Mouse (Mus musculus): ENCODE measurements around the gene Cfap298. TPM values are rescaled to one million over a fixed set of nuclear protein-coding genes. Genes with fewer than 3 reads are reported as not detected.

Cfap298 gene
- polyA plus RNA-seq, 1 experiment from 2014 or later: 63.4 TPM

DNA sequence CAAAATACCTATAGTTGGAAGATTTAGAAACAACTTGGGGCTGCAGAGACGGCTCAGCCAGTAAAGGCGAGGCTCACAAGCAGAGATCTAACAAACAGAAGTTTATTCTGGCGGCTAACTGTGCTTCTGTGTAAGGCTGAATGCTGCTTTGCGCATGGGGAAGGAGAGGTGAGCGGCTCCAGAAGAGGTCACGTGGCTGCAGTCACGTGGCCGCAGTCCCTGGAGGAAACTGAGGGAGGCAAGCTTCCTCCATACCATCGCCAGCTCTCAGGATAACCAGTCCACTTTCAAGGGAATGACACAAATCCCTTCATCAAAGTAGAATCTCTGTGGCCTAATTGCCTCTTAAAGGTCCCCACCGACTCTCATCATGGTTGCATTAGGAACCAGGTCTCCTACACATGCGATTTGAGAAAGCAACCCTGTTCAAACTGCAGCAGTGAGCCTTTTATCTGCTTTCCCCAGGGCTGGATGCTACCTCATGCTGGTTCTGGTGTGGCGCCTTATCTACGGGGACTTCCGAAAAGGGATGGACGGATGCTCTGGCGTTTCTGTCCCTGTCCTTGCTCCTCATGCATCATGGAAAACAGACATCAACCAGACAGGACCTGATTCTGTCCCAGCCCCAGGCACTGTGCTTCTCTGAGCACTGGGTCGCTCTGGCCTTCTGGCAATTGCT lies 23.9 kb downstream of the Cfap298 start:
- Histone ChIP-seq H3K36me3 (no peaks in the 10 kb centered on the region), H3K9ac (no peak overlapping the region), H3K27me3 (no peaks in the 10 kb centered on the region), H3K4me2 (replicated peaks) (no peak overlapping the region), H3K4me3 (replicated peaks) (no peak overlapping the region), H3K27ac (replicated peaks) (no peak overlapping the region), H3K9me3 (replicated peaks) (no peaks in the 10 kb centered on the region), H3K4me1 (no peaks in the 10 kb centered on the region)
- 73% methylated on average over 17 of the region's 17 CpGs for WGBS
- ATAC-seq (ENCODE audit: insufficient number of reproducible peaks, low FRiP score, low TSS enrichment, low read depth): no peak

DNA sequence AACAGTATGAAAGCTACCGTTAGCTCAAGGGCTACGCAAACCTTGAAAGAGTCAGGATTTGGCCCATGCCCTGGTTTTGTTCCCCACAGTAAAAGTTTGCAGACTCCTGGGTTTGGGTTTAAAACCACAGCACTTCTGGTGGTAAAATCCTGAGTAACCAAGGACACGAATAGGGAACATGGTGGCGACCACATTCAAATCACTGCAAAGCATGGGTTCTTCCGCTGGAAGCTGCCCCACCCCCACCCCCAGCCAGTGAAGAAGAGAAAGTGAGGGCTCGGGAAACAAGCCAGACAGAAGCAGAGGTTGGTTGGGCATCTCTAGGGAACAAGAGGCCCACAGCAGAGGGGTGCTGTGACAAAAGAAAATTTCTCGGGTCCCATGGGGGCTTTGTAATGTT lies 27.7 kb downstream of the Cfap298 start:
- H3K36me3 ChIP-seq: no peaks in the 10 kb centered on the region
- H3K9ac ChIP-seq: no peak overlapping the region
- 0 out of 2 replicates have a peak, but pooled peaks cover 3% of the 10 kb centered on the region for H3K4me1 ChIP-seq
- 62% methylated on average over 7 of the region's 7 CpGs for WGBS
- 0 out of 2 replicates have a peak, but pooled peaks cover 2% of the 10 kb centered on the region for H3K27me3 ChIP-seq
- no peak for ATAC-seq (ENCODE audit: insufficient number of reproducible peaks, low FRiP score, low TSS enrichment, low read depth)
- no peak overlapping the region for H3K4me2 ChIP-seq (replicated peaks)
- H3K4me3 ChIP-seq (replicated peaks): no peak overlapping the region
- no peaks in the 10 kb centered on the region for H3K9me3 ChIP-seq (replicated peaks)
- H3K27ac ChIP-seq (replicated peaks): no peak overlapping the region

DNA sequence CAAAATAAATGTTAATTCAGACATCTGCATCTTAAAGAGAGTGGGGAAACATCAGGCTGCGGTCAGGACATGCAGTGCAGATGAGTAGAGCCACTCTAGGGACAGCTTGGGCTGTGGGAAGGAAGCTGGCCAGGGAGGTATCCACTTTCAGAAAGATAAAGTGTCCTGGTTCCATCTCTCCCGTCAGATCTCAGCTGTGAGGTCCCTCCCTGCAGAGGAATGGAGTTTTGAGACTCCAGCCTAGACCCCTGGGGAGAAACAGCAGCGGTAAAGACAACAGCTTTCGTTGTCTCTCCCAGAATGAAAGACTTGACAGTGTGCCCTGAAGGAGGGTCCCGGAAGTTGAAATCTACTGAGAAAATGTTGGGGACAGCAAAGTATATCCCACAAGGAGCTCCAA lies 31.6 kb downstream of the Cfap298 start:
- H3K36me3 ChIP-seq: no peaks in the 10 kb centered on the region
- 20% methylated on average over 5 of the region's 5 CpGs for WGBS
- H3K9me3 ChIP-seq (replicated peaks): no peaks in the 10 kb centered on the region
- no peak overlapping the region for H3K9ac ChIP-seq
- no peak overlapping the region for H3K27ac ChIP-seq (replicated peaks)
- peaks cover 3% of the 10 kb centered on the region; the same call in 1 of the 2 replicates for H3K4me1 ChIP-seq
- no peak overlapping the region for H3K4me2 ChIP-seq (replicated peaks)
- no peak overlapping the region for H3K4me3 ChIP-seq (replicated peaks)
- ATAC-seq (ENCODE audit: insufficient number of reproducible peaks, low FRiP score, low TSS enrichment, low read depth): no peak
- H3K27me3 ChIP-seq: 0 out of 2 replicates have a peak, but pooled peaks cover 2% of the 10 kb centered on the region

DNA sequence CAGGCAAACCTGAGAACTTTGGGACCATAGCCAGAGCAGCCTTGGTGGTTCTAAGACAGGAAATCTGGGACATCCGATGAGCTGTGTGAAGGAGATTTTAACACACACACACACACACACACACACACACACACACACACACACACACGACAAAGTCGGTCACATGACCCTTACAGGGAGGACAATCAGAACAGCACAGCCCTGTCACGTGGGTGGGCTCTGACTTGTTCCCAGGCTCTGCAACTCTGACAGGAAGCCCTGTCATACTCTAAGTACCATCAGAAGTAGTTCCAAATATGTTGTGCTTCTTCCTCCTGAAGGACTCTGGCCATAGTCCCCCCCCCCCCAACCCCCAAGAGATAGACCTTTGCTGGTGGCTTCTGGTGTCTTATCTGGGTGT lies 33.5 kb downstream of the Cfap298 start:
- no peak overlapping the region for H3K4me3 ChIP-seq (replicated peaks)
- peaks cover 3% of the 10 kb centered on the region; the same call in 1 of the 2 replicates for H3K4me1 ChIP-seq
- no peak for ATAC-seq (ENCODE audit: insufficient number of reproducible peaks, low FRiP score, low TSS enrichment, low read depth)
- no peak overlapping the region for H3K9ac ChIP-seq
- H3K9me3 ChIP-seq (replicated peaks): no peaks in the 10 kb centered on the region
- 0 out of 2 replicates have a peak, but pooled peaks cover 2% of the 10 kb centered on the region for H3K27me3 ChIP-seq
- no peak overlapping the region; the same call in 1 of the 2 replicates for H3K27ac ChIP-seq (replicated peaks)
- 69% methylated on average over 4 of the region's 4 CpGs for WGBS
- no peak overlapping the region for H3K4me2 ChIP-seq (replicated peaks)
- H3K36me3 ChIP-seq: no peaks in the 10 kb centered on the region

DNA sequence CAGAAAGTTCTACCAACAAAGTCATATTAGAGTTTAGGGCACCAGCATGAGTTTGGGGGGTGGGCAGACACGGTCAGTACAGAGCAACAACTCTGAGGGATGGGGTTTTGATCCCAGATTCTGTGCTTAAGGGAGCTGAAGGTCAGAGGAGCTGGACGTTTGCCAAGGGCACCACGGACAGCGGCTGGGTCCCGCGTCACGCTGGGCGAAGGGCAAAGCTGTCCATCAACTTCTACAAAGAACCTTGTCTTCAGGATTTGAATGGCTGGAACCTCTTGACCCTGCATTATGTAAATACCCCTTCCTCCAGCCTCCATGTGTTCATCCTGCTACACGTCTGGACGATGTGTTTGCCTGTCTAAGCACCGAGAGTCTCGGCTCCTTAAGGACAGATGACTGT lies 35.4 kb downstream of the Cfap298 start:
- ATAC-seq (ENCODE audit: insufficient number of reproducible peaks, low FRiP score, low TSS enrichment, low read depth): no peak
- Histone ChIP-seq H3K4me3 (replicated peaks) (no peak overlapping the region), H3K4me1 (peaks cover 3% of the 10 kb centered on the region; the same call in 1 of the 2 replicates), H3K36me3 (no peaks in the 10 kb centered on the region), H3K9me3 (replicated peaks) (no peaks in the 10 kb centered on the region), H3K27me3 (0 out of 2 replicates have a peak, but pooled peaks cover 2% of the 10 kb centered on the region), H3K4me2 (replicated peaks) (no peak overlapping the region), H3K9ac (no peak overlapping the region), H3K27ac (replicated peaks) (no peak overlapping the region)
- WGBS: 62% methylated on average over 12 of the region's 12 CpGs

DNA sequence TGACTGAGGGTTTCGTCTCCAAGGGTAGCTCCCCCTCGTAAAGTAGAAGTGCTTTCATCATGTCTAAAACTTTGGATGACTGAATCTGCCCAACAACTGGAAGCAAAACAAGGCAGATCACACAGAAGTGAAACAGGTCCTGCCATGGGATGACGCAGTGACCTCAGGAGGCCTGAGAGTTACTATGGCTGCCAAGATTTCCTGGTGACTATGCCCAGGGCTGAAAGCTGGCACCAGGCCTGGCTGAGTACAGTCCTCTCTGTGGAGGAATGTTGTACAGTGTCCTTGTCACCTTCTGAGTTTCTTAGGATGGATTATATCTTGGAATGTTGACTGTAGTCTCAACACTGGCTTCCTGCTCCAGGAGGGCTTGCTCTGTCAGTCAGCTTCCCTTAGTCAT lies 37.3 kb downstream of the Cfap298 start:
- Histone ChIP-seq H3K27me3 (0 out of 2 replicates have a peak, but pooled peaks cover 2% of the 10 kb centered on the region), H3K9me3 (replicated peaks) (no peaks in the 10 kb centered on the region), H3K4me2 (replicated peaks) (no peak overlapping the region), H3K9ac (no peak overlapping the region), H3K4me1 (peaks cover 4% of the 10 kb centered on the region), H3K4me3 (replicated peaks) (no peak overlapping the region), H3K36me3 (no peaks in the 10 kb centered on the region), H3K27ac (replicated peaks) (no peak overlapping the region)
- 88% methylated on average over 3 of the region's 3 CpGs for WGBS
- ATAC-seq (ENCODE audit: insufficient number of reproducible peaks, low FRiP score, low TSS enrichment, low read depth): no peak

DNA sequence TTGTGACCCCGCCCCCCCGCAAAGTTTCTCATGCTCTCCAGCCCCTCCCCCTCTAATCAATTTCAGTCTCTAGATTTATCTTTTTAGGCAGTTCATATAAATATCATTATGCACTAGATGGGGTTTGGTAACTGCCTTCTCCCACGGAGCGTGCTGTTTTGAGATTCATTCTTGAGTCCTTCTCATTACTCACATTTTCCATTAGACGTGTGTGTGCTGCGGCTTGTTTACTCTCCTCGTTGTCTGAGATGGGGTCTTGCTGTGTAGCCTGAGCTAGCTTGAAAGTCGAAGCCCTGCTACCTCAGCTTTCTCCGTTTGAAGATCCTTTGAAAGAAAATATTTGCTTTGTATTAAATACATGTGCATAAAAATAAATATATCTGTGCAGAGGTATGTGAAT lies 41.1 kb downstream of the Cfap298 start:
- H3K9ac ChIP-seq: no peak overlapping the region
- 0 out of 2 replicates have a peak, but pooled peaks cover 2% of the 10 kb centered on the region for H3K27me3 ChIP-seq
- peaks cover 7% of the 10 kb centered on the region for H3K4me1 ChIP-seq
- no peaks in the 10 kb centered on the region for H3K9me3 ChIP-seq (replicated peaks)
- no peak overlapping the region for H3K4me3 ChIP-seq (replicated peaks)
- no peak overlapping the region for H3K27ac ChIP-seq (replicated peaks)
- WGBS: 48% methylated on average over 9 of the region's 9 CpGs
- no peaks in the 10 kb centered on the region for H3K36me3 ChIP-seq
- no peak overlapping the region for H3K4me2 ChIP-seq (replicated peaks)
- no peak for ATAC-seq (ENCODE audit: insufficient number of reproducible peaks, low FRiP score, low TSS enrichment, low read depth)

DNA sequence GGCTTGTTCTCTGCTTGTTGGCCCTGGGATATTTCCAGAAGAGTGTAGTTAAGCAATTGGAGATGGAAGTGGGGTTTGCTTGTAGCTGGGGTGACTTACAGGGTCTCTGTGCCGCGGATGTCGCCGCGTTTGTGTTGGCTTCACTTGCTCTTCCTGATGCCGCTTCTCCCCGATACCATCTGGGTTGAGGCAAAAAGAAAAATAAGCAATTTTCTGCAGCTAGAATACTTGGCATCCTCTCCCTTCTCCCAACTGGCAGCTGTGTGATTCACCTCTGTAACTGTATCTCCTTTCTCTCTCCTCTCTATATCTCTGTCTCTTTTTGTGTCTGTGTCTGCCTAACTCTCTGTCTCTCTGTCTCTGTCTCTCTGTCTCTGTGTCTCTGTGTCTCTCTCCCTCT lies 41.9 kb downstream of the Cfap298 start:
- Histone ChIP-seq H3K9me3 (replicated peaks) (no peaks in the 10 kb centered on the region), H3K36me3 (no peaks in the 10 kb centered on the region), H3K27me3 (0 out of 2 replicates have a peak, but pooled peaks cover 2% of the 10 kb centered on the region), H3K27ac (replicated peaks) (no peak overlapping the region), H3K4me2 (replicated peaks) (no peak overlapping the region), H3K9ac (no peak overlapping the region), H3K4me3 (replicated peaks) (no peak overlapping the region), H3K4me1 (peaks cover 7% of the 10 kb centered on the region)
- WGBS: 46% methylated on average over 7 of the region's 7 CpGs
- no peak for ATAC-seq (ENCODE audit: insufficient number of reproducible peaks, low FRiP score, low TSS enrichment, low read depth)

DNA sequence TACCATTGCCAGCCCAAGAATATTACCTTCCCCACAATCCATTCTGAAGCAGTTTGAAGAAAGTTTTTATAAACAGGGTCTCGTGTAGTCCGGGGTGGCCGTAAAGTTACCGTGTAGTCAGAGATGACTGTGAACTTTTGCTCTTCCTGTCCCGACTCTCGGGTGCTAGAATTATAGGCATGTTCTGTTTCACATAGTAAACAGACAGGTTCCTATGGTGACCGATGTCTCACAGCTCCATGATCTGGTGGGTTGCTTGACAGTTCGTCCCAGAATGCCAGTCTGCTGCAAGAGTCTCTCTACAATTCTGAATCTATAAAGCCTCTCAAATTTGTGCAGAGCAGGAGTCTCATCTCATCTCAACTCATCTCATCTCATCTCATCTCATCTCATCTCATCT lies 42.8 kb downstream of the Cfap298 start:
- H3K4me3 ChIP-seq (replicated peaks): no peak overlapping the region
- no peak for ATAC-seq (ENCODE audit: insufficient number of reproducible peaks, low FRiP score, low TSS enrichment, low read depth)
- H3K27me3 ChIP-seq: 0 out of 2 replicates have a peak, but pooled peaks cover 2% of the 10 kb centered on the region
- H3K9me3 ChIP-seq (replicated peaks): no peaks in the 10 kb centered on the region
- no peak overlapping the region for H3K27ac ChIP-seq (replicated peaks)
- no peaks in the 10 kb centered on the region for H3K36me3 ChIP-seq
- H3K9ac ChIP-seq: no peak overlapping the region
- 43% methylated on average over 8 of the region's 8 CpGs for WGBS
- peaks cover 7% of the 10 kb centered on the region for H3K4me1 ChIP-seq
- no peak overlapping the region for H3K4me2 ChIP-seq (replicated peaks)

DNA sequence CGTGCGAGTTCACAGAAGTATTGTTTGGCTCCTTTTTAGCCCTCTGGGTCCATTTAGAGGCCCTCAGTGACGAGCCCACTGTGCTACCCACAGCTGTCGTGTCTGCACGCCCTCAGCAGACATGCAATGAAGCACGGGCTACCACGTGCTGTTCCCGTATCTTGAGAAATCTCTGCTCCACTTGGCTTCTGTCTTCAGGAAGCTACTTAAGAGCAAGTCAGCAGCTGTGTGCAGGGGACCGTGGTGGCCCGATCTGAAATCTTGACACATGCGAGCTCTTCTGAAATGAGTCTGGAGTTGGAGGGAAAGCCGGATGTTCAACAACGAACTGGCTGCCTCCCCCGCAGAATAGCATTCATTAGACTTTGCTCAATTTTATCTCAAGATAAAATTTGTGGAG lies 43.3 kb downstream of the Cfap298 start:
- Histone ChIP-seq H3K9ac (no peak overlapping the region), H3K4me2 (replicated peaks) (no peak overlapping the region), H3K9me3 (replicated peaks) (no peaks in the 10 kb centered on the region), H3K4me3 (replicated peaks) (no peak overlapping the region), H3K36me3 (no peaks in the 10 kb centered on the region), H3K4me1 (peaks cover 8% of the 10 kb centered on the region), H3K27ac (replicated peaks) (no peak overlapping the region), H3K27me3 (0 out of 2 replicates have a peak, but pooled peaks cover 2% of the 10 kb centered on the region)
- 54% methylated on average over 14 of the region's 14 CpGs for WGBS
- no peak for ATAC-seq (ENCODE audit: insufficient number of reproducible peaks, low FRiP score, low TSS enrichment, low read depth)

DNA sequence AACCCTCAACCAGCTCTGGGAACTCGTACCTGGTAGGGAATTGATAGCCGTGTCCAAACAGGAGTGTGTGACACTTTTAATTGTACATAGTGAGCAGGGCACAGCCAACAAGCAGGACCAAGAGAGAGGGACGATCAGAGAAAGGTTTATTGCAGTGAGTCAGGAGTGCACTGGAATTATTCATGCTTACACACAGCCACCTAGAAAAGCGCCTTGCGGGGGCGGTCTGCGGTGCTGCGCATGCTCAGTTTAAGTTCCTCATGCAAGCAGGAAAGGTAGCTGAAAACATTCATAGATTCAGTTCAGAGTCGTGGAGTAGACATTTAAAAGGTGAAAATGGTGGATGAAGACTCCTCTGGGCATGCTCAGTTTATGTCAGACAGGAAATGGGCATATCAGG lies 44.2 kb downstream of the Cfap298 start:
- no peak overlapping the region for H3K27ac ChIP-seq (replicated peaks)
- H3K4me2 ChIP-seq (replicated peaks): no peak overlapping the region
- WGBS: 83% methylated on average over 9 of the region's 9 CpGs
- no peak for ATAC-seq (ENCODE audit: insufficient number of reproducible peaks, low FRiP score, low TSS enrichment, low read depth)
- peaks cover 16% of the 10 kb centered on the region for H3K4me1 ChIP-seq
- 0 out of 2 replicates have a peak, but pooled peaks cover 2% of the 10 kb centered on the region for H3K27me3 ChIP-seq
- H3K36me3 ChIP-seq: no peaks in the 10 kb centered on the region
- no peak overlapping the region for H3K4me3 ChIP-seq (replicated peaks)
- H3K9ac ChIP-seq: no peak overlapping the region
- H3K9me3 ChIP-seq (replicated peaks): no peaks in the 10 kb centered on the region

All from embryonic facial prominence, embryonic 15.5 days (tissue).